ENCODE assay signal across 7 mouse cellular contexts in genomic region chr9:111272996-111273785, GRCm38 (mm10). TPM values are rescaled to one million over a fixed set of nuclear protein-coding genes. Genes with fewer than 3 reads are reported as not detected.
DNase-seq lines count a peak whose midpoint lies in the region; ATAC-seq and TF ChIP-seq lines count a peak whose summit lies in the region.

No protein-coding gene starts in this region.

- peak overlapping the region; percentile 82 for H3K4me2 ChIP-seq in forebrain, embryonic 15.5 days (replicated peaks)
- H3K4me2 ChIP-seq in liver, postnatal 0 days (ENCODE audit: low read depth, low read length): peak overlapping the region; percentile 82

- TF ChIP-seq CTCF in spleen, adult 2 months (IDR thresholded peaks at IDR 0.05; ENCODE audit: extremely low read depth, insufficient read depth, insufficient read length, insufficient replicate concordance): no peak
- no peak for TF ChIP-seq CTCF in liver, postnatal 0 days (IDR thresholded peaks at IDR 0.05; ENCODE audit: low read depth)

- no peak for ATAC-seq in forebrain, embryonic 15.5 days (replicated peaks)
- no peak for ATAC-seq in liver, postnatal 0 days

- no peak for TF ChIP-seq EP300 in liver, postnatal 0 days (IDR thresholded peaks at IDR 0.05; ENCODE audit: low read depth)

- peak overlapping the region; percentile 45 for H3K4me3 ChIP-seq in spleen, adult 2 months (ENCODE audit: extremely low read depth, insufficient read depth, insufficient read length)
- peak overlapping the region; percentile 88 for H3K4me3 ChIP-seq in forebrain, embryonic 15.5 days
- H3K4me3 ChIP-seq in liver, postnatal 0 days (ENCODE audit: low read depth, low read length): peak overlapping the region; percentile 79

- no peaks in the 10 kb centered on the region for H3K27me3 ChIP-seq in spleen, adult 2 months (ENCODE audit: control insufficient read depth, insufficient read depth, low read length)
- no peaks in the 10 kb centered on the region for H3K27me3 ChIP-seq in forebrain, embryonic 15.5 days
- H3K27me3 ChIP-seq in liver, postnatal 0 days (ENCODE audit: insufficient read depth, low read length): no peaks in the 10 kb centered on the region

- 51% methylated on average over 15 of the region's 15 CpGs for WGBS in spleen, adult 2 months
- 78% methylated on average over 15 of the region's 15 CpGs for WGBS in forebrain, embryonic 15.5 days
- 47% methylated on average over 15 of the region's 15 CpGs for WGBS in liver, postnatal 0 days (ENCODE audit: insufficient replicate concordance)

- no peak for DNase-seq in spleen, adult 2 months (ENCODE audit: low read depth in 1 of 2, low spot score in 2 of 2)
- no peak for DNase-seq in spleen, adult 12 weeks (ENCODE audit: low spot score)
- no peak for DNase-seq in liver, postnatal 0 days
- no peak for DNase-seq in adrenal gland, adult 18-20 months (ENCODE audit: low spot score in 2 of 2)
- DNase-seq in spleen, adult 18-20 months: no peak
- DNase-seq in Muller cell, postnatal 12 days (ENCODE audit: inconsistent ontology term): no peak

- peaks cover 14% of the 10 kb centered on the region for H3K4me1 ChIP-seq in spleen, adult 2 months (ENCODE audit: control insufficient read depth, insufficient read depth, insufficient read length)
- H3K4me1 ChIP-seq in forebrain, embryonic 15.5 days: peaks cover 63% of the 10 kb centered on the region
- H3K4me1 ChIP-seq in liver, postnatal 0 days (ENCODE audit: insufficient read depth): peaks cover 36% of the 10 kb centered on the region

- no peak for TF ChIP-seq POLR2A in spleen, adult 2 months (IDR thresholded peaks at IDR 0.05; ENCODE audit: low read depth, low read length)

- no peaks in the 10 kb centered on the region for H3K9me3 ChIP-seq in forebrain, embryonic 15.5 days
- H3K9me3 ChIP-seq in liver, postnatal 0 days (ENCODE audit: low read length): no peaks in the 10 kb centered on the region

- H3K27ac ChIP-seq in spleen, adult 2 months (ENCODE audit: insufficient read depth, low read length): no peak overlapping the region
- no peak overlapping the region for H3K27ac ChIP-seq in forebrain, embryonic 15.5 days (replicated peaks)
- peak overlapping the region; percentile 94; the same call in 1 of the 2 replicates for H3K27ac ChIP-seq in liver, postnatal 0 days (ENCODE audit: low read depth)

- peak overlapping the region; percentile 92 for H3K9ac ChIP-seq in forebrain, embryonic 15.5 days (replicated peaks)
- H3K9ac ChIP-seq in liver, postnatal 0 days (replicated peaks): peak overlapping the region; percentile 87

- H3K36me3 ChIP-seq in spleen, adult 2 months (ENCODE audit: control insufficient read depth, insufficient read depth, low read length): peaks cover 5% of the 10 kb centered on the region
- peaks cover 32% of the 10 kb centered on the region for H3K36me3 ChIP-seq in forebrain, embryonic 15.5 days
- peaks cover 26% of the 10 kb centered on the region for H3K36me3 ChIP-seq in liver, postnatal 0 days (replicated peaks; ENCODE audit: insufficient read depth, low read length)

RNA-seq across cellular contexts. Expression of gene Epm2aip1, which starts 1.5 kb away (rescaled TPM):
- 5.0 and 5.2 TPM in 2 replicates for polyA plus RNA-seq in spleen, adult 2 months (2012; rRNA removed)
- polyA plus RNA-seq in forebrain, embryonic 15.5 days (2015; fragmentation: Nextera tagmentation; extraction: Ambion mirVana): 47.1 and 50.9 TPM in 2 replicates
- 4.4 and 5.2 TPM in 2 replicates for polyA plus RNA-seq in liver, postnatal 0 days (2015; fragmentation: Nextera tagmentation; extraction: Ambion mirVana)
- 10 to 100 TPM; 31.2 to 37.8 TPM for total RNA-seq in adrenal gland, adult 18-20 months (2021)

RNA-seq across cellular contexts. Expression of gene Mlh1, which starts 1.6 kb away (rescaled TPM):
- 11.7 and 14.0 TPM in 2 replicates for polyA plus RNA-seq in spleen, adult 2 months (2012; rRNA removed)
- polyA plus RNA-seq in forebrain, embryonic 15.5 days (2015; fragmentation: Nextera tagmentation; extraction: Ambion mirVana): 33.6 and 34.2 TPM in 2 replicates
- 9.8 and 10.1 TPM in 2 replicates for polyA plus RNA-seq in liver, postnatal 0 days (2015; fragmentation: Nextera tagmentation; extraction: Ambion mirVana)
- 10 to 100 TPM; 11.0 to 11.1 TPM for total RNA-seq in adrenal gland, adult 18-20 months (2021)

RNA-seq across cellular contexts. Expression of gene Trank1, which starts 38.3 kb away (rescaled TPM):
- not detected in 2 replicates for polyA plus RNA-seq in spleen, adult 2 months (2012; rRNA removed)
- polyA plus RNA-seq in forebrain, embryonic 15.5 days (2015; fragmentation: Nextera tagmentation; extraction: Ambion mirVana): 7.0 and 7.8 TPM in 2 replicates
- 0.02 TPM in 1 of 2 replicates, not detected in the other for polyA plus RNA-seq in liver, postnatal 0 days (2015; fragmentation: Nextera tagmentation; extraction: Ambion mirVana)
- total RNA-seq in adrenal gland, adult 18-20 months (2021): 100 to 1,000 TPM in 1 of 2 experiments, 10 to 100 TPM in 1; 47.6 to 122 TPM
